Mouse (Mus musculus) MN1 (cell line): ENCODE data around the gene Mettl26.
A peak's percentile ranks its signal among the peaks of the same experiment; 100 is the strongest.

Source experiments
- DNase-seq: peaks from one replicate; pipeline ENCODE4 v3.0.0-alpha.2; 2016; ENCODE audit warnings: low spot score

The Mettl26 gene

DNA sequence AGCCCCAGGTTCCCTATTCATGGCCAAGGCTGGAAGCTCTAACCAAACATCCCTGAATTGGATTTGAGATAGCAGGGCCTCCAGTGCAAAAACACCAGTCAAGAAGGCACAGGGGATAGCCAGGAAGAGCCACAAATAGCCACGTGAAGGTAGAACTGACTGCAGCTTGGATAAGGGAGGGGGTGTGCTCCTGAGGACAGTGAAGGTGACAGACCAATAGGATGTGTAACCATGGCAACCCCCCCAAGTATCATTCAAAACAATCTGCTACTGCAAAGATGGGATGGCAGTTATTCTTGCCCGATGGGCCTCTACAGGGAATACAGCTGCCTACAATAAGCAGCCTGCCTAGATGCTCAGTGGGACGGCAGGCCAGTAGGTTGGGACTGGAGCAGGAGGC, 37.3 kb upstream of the Mettl26 start:
- DNase-seq, result no peak

DNA sequence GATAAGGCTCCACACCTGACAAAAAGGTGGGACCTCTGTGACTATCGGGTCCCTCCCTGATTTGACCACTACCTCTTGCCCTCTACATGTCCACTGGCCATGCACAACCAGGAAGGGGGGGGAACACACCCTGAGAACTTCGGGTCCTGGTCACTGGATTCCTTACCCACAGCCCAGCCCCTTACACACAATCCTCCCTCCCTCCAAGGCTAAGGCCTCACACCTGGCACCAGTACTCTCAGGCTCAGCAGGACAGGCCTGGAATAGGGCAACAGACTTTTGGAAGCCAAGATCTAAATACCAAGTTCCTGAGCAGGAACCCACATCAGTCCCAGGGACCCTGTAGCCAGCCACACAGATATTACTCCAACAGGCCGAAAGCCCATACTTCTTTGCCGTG, 36.0 kb upstream of the Mettl26 start:
- DNase-seq, result no peak

GRCm38 (mm10) chr17:25839455-25840235, 35.2 kb upstream of the Mettl26 start:
- no peak for DNase-seq

DNA sequence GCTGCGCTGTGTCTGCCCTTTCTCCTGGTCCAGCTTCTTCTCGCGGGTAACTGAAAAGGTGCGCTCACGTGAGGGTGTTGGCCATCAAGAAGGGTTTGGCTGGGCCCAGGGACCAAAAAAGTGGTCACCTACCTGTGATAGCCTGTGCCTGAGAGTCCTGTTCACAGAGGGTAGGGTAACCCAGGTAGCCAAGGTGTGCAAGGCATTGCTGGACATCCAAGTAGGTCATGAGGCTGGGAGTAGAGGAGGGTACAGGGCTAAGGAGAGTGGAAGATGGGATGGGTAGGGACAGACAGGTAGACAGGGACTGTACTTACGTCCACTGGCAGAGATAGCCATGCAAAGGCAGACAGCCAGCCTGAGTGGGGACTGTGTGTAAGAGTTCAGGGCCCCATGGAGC, 34.4 kb upstream of the Mettl26 start:
- no peak for DNase-seq

GRCm38 (mm10) chr17:25841117-25841880, 33.6 kb upstream of the Mettl26 start, which contains the start of gene Gm20683:
Gene Gm20683 (minus strand): TSS chr17:25841763.
- DNase-seq, result no peak

DNA sequence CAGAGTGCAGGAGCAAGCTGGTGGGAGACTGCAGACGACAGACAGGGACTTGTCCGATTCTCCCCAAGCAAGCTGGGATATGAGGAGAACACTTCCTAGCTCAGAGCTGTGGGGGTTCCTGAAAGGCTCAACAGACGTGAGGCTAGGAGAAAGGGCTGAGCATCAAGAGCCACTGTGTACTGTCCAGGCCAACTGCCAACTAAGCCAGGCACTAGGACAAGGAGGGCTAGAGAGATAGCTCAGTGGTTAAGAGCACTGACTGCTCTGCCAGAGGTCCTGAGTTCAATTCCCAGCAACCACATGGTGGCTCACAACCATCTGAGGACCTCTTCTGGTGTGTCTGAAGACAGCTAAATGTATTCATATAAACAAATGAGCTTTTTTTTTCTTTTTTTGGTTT, 32.4 kb upstream of the Mettl26 start:
- no peak for DNase-seq

DNA sequence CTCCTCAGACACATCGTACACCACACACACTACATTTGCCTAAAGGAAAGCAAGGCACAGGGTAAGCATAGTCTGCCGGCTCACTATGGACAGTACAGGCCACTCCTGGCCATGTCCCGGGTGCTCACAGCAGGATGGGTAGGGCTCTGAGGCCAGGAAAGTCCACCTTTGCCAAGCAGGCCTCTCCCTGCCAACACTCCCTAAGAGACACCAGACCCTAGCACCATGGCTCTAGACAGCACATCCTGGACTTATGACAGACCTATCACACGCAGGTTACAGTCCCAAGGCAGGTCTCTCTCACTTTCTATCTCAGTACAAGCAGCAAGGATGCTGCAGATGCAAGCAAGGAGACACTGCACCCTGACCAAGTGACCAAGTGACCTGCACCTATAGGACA, 31.8 kb upstream of the Mettl26 start:
- no peak for DNase-seq

- DNase-seq, result peak; percentile 26
These were observed 31.1 kb upstream of the Mettl26 start for GRCm38 (mm10) chr17:25843636-25844395.

DNA sequence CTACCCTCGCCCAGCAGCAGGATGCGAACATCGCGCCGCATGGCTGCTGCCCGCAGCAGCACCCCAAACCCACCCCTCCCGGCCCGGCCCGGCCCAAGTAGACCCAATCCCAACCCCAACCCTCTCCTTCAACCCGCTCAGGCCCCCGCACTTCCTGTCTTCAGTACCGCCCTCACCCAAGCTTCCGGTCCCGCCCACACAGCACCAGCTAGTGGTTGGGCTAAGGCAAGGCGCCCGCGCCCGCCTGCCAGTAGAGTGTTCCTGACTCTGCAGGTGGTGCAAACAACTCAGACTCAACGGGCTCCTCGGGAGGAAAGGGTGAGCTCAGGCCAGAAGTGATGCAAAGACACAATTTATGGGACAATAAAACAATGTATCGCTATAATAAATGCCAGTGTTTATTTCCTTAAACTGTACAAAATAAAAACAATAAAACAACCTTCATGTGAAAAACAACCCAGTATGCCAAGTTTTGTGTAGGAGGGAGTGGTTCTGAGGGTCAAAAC, 30.4 kb upstream of the Mettl26 start, which contains the start of gene Rhot2:
Gene Rhot2 (minus strand): TSS at position 456 of the 506 bp plus-strand sequence.
- peak; percentile 87 for DNase-seq

DNA sequence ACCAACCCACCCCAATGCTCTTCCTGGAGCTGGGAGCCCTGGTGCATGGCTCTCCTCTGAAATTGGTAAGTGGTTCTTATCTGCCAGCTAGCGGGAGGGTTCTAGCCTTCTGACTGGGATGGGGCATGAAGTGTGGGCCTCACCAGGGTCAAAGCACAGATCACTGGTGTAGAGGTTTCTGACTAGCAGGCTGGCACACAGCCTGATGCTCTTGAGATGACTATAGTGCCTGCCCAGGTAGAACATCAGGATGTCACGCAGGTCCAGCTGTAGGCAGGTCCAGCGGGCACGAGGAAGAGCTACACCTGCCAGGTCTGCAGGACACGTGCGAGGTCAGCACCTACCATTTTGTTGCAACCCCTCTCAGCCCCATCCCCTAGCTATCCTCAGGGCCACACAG, 14.6 kb upstream of the Mettl26 start:
- no peak for DNase-seq

GRCm38 (mm10) chr17:25860832-25861703, 13.8 kb upstream of the Mettl26 start, which contains the start of gene Wdr90:
Gene Wdr90 (minus strand): TSS chr17:25861501.
- DNase-seq, result peak; percentile 91

GRCm38 (mm10) chr17:25861704-25862612, 12.9 kb upstream of the Mettl26 start:
- no peak for DNase-seq

DNA sequence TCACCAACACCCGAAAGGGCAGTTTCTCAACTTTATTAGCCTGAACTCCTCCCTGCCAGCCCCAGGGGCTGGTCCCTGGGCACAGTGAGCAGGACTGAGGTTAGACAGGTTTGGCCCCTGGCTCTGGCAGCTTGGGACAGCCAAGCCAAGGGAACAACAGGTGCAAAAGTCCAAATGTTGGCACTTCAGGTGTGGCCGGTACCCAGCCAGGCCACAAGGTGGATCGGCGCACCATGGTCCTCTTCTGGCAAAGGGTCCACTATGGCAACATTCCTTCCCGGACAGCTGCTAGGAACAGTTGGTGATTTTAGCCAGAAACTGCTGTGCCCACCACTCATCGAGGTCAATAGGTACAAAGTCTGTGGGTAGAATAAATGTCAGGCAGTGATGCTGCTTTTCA, 11.2 kb upstream of the Mettl26 start:
- no peak for DNase-seq

DNA sequence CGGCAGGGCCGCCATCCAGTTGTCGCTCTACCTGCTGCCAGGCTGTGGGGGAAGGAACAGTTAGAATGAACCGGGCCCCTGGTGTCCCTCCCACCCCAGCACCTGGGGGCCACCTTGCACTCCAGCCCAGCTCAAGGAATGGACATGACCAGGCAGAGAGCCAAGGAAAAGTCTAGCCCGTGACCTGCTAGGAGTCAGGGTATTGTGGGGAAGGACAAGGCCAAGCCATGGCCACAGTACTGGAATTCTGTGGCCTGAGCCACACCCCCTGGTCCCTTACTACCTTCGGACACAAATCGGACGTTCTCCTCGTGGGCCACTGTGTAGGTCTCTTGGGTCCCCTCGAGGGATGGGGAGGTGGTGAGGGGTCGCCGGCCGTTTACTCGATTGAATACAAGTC, 10.6 kb upstream of the Mettl26 start:
- DNase-seq, result no peak

GRCm38 (mm10) chr17:25865288-25865687, 9.6 kb upstream of the Mettl26 start:
- no peak for DNase-seq

- no peak for DNase-seq
These were observed 8.7 kb upstream of the Mettl26 start for GRCm38 (mm10) chr17:25866172-25866571.

DNA sequence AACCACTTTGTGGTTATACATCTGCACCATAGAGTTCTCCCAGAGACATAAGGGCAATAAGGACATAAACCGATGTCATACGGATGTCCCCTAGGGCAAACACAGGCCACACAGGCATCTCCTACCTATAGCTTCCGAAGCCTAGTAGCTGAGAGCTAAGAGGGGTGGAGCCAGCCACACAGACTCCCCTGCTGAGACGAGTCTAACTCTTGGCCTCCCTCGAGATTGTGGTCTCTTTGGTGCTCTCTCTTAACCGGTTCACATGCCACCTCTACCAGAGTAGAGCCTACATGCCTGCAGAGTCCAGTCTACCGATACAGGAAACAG, 7.4 kb upstream of the Mettl26 start:
- DNase-seq, result no peak

- peak; percentile 45 for DNase-seq
These were observed 6.9 kb upstream of the Mettl26 start for GRCm38 (mm10) chr17:25867836-25868600.

- DNase-seq, result peak; percentile 77
These were observed 6.2 kb upstream of the Mettl26 start, which contains the start of gene Mcrip2 for GRCm38 (mm10) chr17:25868601-25869191. Gene Mcrip2 (minus strand): TSS chr17:25868764.
